Mouse (Mus musculus) layer of hippocampus, adult 8-10 months (tissue): ENCODE results near the gene Mlx. TPM values are rescaled to one million over a fixed set of nuclear protein-coding genes. Genes with fewer than 3 reads are reported as not detected.

Experiments used
- DNase-seq, 2 experiments: peaks; one replicate each; pipeline ENCODE4 v3.0.0; 2022; ENCODE audit warnings: low spot score in 2 of 2
- microRNA-seq, 2 experiments: library from miRNA; unstranded; fragments of <30 nt; microRNA quantifications; one replicate each; pipeline ENCODE4 v1.2.0; 2022
- total RNA-seq, 4 experiments: library from RNA; stranded (reverse); gene quantifications; 2 replicates each; pipeline ENCODE4 v1.2.4; 2022

Gene Mlx
- total RNA-seq, 4 experiments from 2014 or later, result 36.2 to 41.6 (median 39.6) TPM

- DNase-seq, result no peak
These were observed 51.6 kb downstream of the Mlx start for GRCm38 (mm10) chr11:101138536-101139181.

DNA sequence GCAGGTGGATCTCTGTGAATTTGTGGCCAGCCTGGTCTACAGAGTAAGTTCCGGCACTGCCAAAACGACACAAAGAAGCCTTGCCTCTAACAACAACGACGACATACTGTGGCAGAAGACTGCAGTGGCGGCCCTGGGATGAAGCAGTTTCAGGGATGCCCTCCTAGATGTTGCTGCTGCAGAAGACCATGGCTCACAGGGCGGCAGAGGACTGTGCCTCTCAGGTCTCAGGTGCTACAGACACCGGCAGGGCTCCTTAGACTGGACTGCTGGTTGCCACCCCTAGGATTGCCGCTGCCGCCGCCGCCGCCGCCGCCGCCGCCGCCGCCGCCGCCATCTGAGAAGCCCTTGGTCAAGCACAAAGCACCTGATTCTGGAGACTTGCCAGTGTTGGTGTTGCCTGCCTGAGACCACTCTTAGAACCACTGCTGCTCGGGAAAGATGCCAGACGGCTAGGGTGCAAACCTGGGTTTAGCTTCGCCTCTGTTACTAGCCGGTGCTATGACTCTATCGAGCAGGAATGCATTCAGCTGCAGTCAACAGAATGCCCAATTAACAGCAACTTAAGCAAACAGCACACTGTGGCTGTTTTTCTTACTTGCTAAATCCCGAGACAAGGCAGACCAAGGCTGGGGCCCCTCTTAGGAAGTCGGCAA is 53.2 kb downstream of the Mlx start:
- DNase-seq, result no peak

DNA sequence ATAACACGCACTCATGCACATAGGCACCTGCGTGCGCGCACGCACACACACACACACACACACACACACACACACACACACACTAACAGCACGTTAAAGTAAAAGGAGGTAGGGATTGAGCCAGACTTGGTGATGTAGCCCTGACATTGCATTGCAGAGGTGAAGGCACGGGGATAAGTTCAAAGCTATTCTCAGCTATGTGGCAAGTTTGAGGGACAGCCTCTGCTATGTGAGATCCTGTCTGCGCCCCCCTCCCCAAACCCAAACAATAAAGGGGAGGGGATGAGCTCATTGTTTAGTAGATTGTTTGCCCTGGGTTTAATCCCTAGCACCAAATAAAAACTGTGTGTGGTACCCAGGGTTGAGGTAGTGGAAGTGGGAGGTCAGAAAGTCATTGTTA is 54.0 kb downstream of the Mlx start:
- no peak for DNase-seq

Small RNA genes within 50 kb of the gene (microRNA-seq; reads per million reads assigned to microRNA genes)
- 0 reads per million in 2 experiments for gene Gm27626

Other genes with a start within 250 kb of the Mlx start
- gene Stat5b, start 236.6 kb upstream of the Mlx start, total RNA-seq, result 10 to 100 TPM; 13.3 to 18.4 (median 15.6) TPM
- gene Stat5a, start 227.9 kb upstream of the Mlx start, total RNA-seq, result 1 to 10 TPM; 2.5 to 3.8 (median 2.8) TPM
- gene Stat3, start 147.7 kb upstream of the Mlx start, total RNA-seq, result 10 to 100 TPM; 42.9 to 75.3 (median 52.9) TPM
- 10 to 100 TPM; 15.4 to 22.1 (median 18.9) TPM for gene Cavin1, start 116.4 kb upstream of the Mlx start, total RNA-seq
- gene Atp6v0a1, start 77.8 kb upstream of the Mlx start, total RNA-seq, result 100 to 1,000 TPM; 402 to 498 (median 457) TPM
- 10 to 100 TPM in 2 of 4 experiments, 1 to 10 TPM in 2; 7.3 to 22.9 (median 15.2) TPM for gene Naglu, start 17.3 kb upstream of the Mlx start, total RNA-seq
- gene Hsd17b1, start 8.9 kb upstream of the Mlx start, total RNA-seq, result 1 to 10 TPM in 3 of 4 experiments, under 1 TPM in 1; 0.83 to 1.4 (median 1.2) TPM
- gene Coasy, start 4.7 kb upstream of the Mlx start, total RNA-seq, result 10 to 100 TPM; 24.5 to 29.1 (median 27.6) TPM
- 1 to 10 TPM; 2.5 to 5.4 (median 3.9) TPM for gene Psmc3ip, start 8.2 kb downstream of the Mlx start, total RNA-seq
- gene Retreg3, start 32.6 kb downstream of the Mlx start, total RNA-seq, result 10 to 100 TPM; 51.3 to 53.1 (median 52.4) TPM
- 10 to 100 TPM; 39.8 to 43.9 (median 43.3) TPM for gene Tubg1, start 32.7 kb downstream of the Mlx start, total RNA-seq
- gene Tubg2, start 68.6 kb downstream of the Mlx start, total RNA-seq, result 10 to 100 TPM; 32.9 to 43.5 (median 38.2) TPM
- 100 to 1,000 TPM; 157 to 185 (median 168) TPM for gene Cntnap1, start 83.2 kb downstream of the Mlx start, total RNA-seq
- 10 to 100 TPM; 13.6 to 16.9 (median 15.6) TPM for gene Plekhh3, start 84.1 kb downstream of the Mlx start, total RNA-seq
- under 1 TPM; 0.31 to 0.50 (median 0.35) TPM for gene Ccr10, start 88.2 kb downstream of the Mlx start, total RNA-seq
- gene Ezh1, start 139.2 kb downstream of the Mlx start, total RNA-seq, result 10 to 100 TPM; 63.5 to 88.1 (median 77.5) TPM
- gene Ramp2, start 158.8 kb downstream of the Mlx start, total RNA-seq, result 10 to 100 TPM; 54.2 to 66.0 (median 64.6) TPM
- 10 to 100 TPM; 59.1 to 76.6 (median 65.5) TPM for gene Vps25, start 166.4 kb downstream of the Mlx start, total RNA-seq
- gene Wnk4, start 173.3 kb downstream of the Mlx start, total RNA-seq, result 10 to 100 TPM in 3 of 4 experiments, 1 to 10 TPM in 1; 9.0 to 11.6 (median 10.9) TPM
- 1 to 10 TPM in 1 of 4 experiments, under 1 TPM in 3; 0.16 to 1.4 (median 0.52) TPM for gene Cntd1, start 191.7 kb downstream of the Mlx start, total RNA-seq
- 10 to 100 TPM; 90.3 to 98.9 (median 91.4) TPM for gene Coa3, start 191.8 kb downstream of the Mlx start, total RNA-seq
- 100 to 1,000 TPM; 167 to 224 (median 191) TPM for gene Becn1, start 215.0 kb downstream of the Mlx start, total RNA-seq
- gene Psme3, start 228.9 kb downstream of the Mlx start, total RNA-seq, result 100 to 1,000 TPM; 110 to 129 (median 117) TPM
- 1 to 10 TPM; 5.1 to 9.9 (median 7.4) TPM for gene Aoc2, start 237.8 kb downstream of the Mlx start, total RNA-seq
- 1 to 10 TPM in 1 of 4 experiments, under 1 TPM in 3; 0.57 to 1.1 (median 0.78) TPM for gene Aoc3, start 243.3 kb downstream of the Mlx start, total RNA-seq